Mouse (Mus musculus): ENCODE measurements around the gene Evx1. TPM values are rescaled to one million over a fixed set of nuclear protein-coding genes. Genes with fewer than 3 reads are reported as not detected.

The Evx1 gene
- not detected in 2 replicates for polyA plus RNA-seq (2012; rRNA removed)

DNA sequence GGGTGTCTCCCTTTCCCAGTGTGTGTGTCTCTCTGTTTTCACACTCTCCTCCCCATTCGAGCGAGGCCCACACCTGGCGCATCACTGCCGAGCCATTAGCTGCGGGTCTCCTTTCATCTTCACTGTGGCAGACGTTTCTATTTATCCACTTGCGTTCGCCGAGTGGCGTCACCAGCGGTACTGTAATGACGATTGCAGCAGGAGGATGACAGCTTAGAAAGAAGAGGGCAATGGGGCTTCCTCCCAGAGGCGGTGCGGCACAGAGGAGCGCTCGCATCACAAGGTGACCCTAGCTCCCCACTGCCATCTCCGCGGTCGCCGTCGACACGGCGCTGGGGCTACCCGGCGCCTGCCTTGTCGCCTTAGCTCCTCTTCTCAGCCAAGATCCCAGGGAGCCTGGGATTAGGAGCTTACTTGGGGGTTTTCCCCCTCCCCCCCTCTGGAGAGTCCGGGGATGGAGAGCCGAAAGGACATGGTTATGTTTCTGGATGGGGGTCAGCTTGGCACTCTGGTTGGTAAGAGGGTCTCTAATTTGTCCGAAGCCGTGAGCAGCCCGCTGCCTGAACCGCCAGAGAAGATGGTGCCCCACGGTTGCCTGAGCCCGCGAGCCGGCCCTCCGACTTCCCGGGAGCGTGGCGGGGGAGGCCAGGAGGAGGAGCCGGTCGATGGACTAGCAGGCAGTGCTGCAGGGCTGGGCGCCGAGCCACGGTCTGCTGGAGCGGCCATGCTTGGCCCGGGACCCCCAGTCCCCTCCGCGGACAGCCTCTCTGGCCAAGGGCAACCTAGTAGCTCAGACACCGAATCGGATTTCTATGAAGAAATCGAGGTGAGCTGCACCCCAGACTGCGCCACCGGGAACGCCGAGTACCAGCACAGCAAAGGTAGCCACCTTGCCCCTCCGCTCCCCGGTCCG lies at the start of gene Evx1:
Gene Evx1, plus strand, starts transcription at position 108 of the 913 bp plus-strand sequence.
- 4% methylated on average over 59 of the region's 59 CpGs for WGBS
- TF ChIP-seq POLR2A (IDR thresholded peaks at IDR 0.05; ENCODE audit: low read depth, low read length), result no peak
- TF ChIP-seq CTCF (conservative IDR thresholded peaks at IDR 0.05; ENCODE audit: insufficient read depth, insufficient read length, low read depth, low read length), result no peak
- peaks cover 9% of the 10 kb centered on the region for H3K27me3 ChIP-seq (replicated peaks; ENCODE audit: control insufficient read depth, insufficient read depth, low read length)
- no peak for DNase-seq
- H3K4me1 ChIP-seq (ENCODE audit: control insufficient read depth, insufficient read depth, low read length), result peaks cover 11% of the 10 kb centered on the region; the same call in 1 of the 2 replicates
- H3K36me3 ChIP-seq (ENCODE audit: control insufficient read depth, insufficient read depth, low read length), result no peaks in the 10 kb centered on the region
- H3K4me3 ChIP-seq (ENCODE audit: insufficient read depth, low read depth, low read length), result no peak within 1 kb of the TSS
- H3K27ac ChIP-seq (ENCODE audit: insufficient read depth, low read depth, low read length), result no peak within 1 kb of the TSS

DNA sequence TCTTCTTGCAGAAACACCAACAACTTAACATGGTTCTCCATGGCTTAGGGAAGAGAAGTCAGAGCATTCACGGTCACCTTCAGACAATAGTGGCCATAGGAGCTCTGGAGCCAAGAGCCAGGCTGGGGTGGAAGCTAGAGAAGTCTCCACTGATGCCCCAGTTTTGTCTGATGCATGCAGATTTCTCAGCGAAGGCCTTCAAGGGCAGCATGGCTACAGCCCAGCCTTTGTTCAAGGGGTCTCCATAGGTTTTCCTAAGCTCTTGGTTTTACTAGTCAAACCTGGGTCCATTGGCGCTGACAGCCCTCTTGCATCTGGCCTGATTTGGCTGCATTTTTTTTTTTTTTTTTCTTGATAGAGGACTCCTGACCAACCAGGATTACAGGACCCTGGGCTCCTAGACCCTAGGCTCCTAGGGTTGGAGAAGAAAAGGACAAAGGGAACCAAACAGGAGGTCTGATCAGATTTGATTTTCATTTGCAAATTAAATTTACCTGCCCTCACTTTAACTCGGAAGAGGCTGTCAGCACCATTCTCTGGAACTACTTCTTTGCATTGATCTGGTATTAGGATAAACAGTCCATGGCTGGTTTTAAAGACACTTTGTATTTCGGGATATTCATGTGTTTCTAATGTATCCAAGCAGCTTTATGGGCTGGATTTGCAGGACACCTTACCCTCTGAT lies 49.0 kb upstream of the Evx1 start:
- no peaks in the 10 kb centered on the region for H3K4me1 ChIP-seq (ENCODE audit: control insufficient read depth, insufficient read depth, low read length)
- no peak for DNase-seq
- WGBS, result 14% methylated on average over 5 of the region's 5 CpGs
- H3K27ac ChIP-seq (ENCODE audit: insufficient read depth, low read depth, low read length), result no peak overlapping the region
- H3K36me3 ChIP-seq (ENCODE audit: control insufficient read depth, insufficient read depth, low read length), result no peaks in the 10 kb centered on the region
- peaks cover 40% of the 10 kb centered on the region for H3K27me3 ChIP-seq (replicated peaks; ENCODE audit: control insufficient read depth, insufficient read depth, low read length)
- H3K4me3 ChIP-seq (ENCODE audit: insufficient read depth, low read depth, low read length), result no peak overlapping the region
- TF ChIP-seq POLR2A (IDR thresholded peaks at IDR 0.05; ENCODE audit: low read depth, low read length) (no peak), CTCF (conservative IDR thresholded peaks at IDR 0.05; ENCODE audit: insufficient read depth, insufficient read length, low read depth, low read length) (no peak)

DNA sequence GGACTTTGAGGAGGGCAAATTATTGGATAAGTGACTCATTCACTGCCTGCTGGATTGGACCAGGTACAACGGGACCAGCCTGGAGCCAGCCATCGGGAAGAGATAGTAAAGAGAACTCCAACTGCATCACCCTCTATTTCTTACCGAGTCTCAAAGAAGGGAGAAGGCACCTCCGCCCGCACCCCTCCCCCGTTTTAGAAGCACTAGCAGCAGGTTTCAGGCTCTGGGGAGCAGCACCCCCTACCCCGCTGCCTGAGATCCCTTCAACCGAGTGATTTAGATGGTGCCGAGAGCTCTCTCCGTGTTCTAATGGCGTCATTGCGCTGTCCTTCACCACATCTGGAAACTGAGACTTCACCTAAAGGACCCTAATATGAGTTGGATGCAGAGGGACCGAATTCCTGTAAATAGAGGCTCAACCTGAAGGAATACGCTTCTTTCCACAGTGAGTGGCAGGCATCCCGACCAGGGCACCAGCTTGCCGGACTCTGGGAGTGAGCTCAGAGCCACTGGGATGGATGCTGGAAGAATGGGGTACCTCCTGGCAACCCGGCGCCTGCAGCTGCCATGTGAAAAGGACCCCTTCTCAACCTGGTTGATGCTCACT lies 47.9 kb upstream of the Evx1 start:
- Histone ChIP-seq H3K36me3 (ENCODE audit: control insufficient read depth, insufficient read depth, low read length) (no peaks in the 10 kb centered on the region), H3K4me1 (ENCODE audit: control insufficient read depth, insufficient read depth, low read length) (no peaks in the 10 kb centered on the region), H3K4me3 (ENCODE audit: insufficient read depth, low read depth, low read length) (no peak overlapping the region), H3K27ac (ENCODE audit: insufficient read depth, low read depth, low read length) (no peak overlapping the region), H3K27me3 (replicated peaks; ENCODE audit: control insufficient read depth, insufficient read depth, low read length) (peaks cover 32% of the 10 kb centered on the region)
- 4% methylated on average over 18 of the region's 18 CpGs for WGBS
- TF ChIP-seq POLR2A (IDR thresholded peaks at IDR 0.05; ENCODE audit: low read depth, low read length) (no peak), CTCF (conservative IDR thresholded peaks at IDR 0.05; ENCODE audit: insufficient read depth, insufficient read length, low read depth, low read length) (no peak)
- DNase-seq, result no peak

DNA sequence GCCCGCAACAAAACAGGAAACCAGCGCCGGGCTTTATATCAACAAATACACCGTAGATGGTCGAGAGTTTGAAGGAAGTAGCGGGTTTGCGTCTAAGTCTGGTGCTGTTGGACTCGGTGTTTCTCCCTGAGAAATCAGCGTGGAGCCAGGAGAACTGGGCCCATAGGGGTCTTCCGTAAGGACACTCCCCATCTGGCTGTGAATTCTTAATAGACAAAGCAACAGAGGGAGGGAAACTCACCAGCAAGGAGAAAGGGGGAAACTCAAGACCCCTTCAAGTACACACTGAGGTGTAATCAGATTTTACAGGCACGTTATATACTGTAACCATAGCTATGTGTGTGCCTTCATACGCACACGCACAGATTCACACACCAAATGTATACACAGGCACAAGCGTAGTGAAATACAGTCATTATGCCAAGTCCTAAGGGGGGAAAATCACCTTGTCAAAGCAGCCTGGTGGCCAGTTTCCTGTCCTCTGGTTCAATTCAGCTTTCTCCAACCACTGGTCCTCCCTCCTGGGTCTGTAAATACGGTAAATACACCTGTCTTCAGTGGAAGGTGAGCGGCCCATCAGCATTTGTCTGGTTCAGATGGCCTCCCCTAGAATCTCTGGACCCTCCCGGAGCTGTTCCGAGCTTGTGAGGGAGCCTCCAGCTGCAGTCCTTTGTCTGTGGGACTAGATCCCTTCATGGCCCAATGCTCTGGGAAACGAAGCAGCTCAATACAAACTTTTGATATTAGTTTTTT lies 47.2 kb upstream of the Evx1 start:
- H3K27ac ChIP-seq (ENCODE audit: insufficient read depth, low read depth, low read length), result no peak overlapping the region
- peaks cover 26% of the 10 kb centered on the region for H3K27me3 ChIP-seq (replicated peaks; ENCODE audit: control insufficient read depth, insufficient read depth, low read length)
- no peak overlapping the region for H3K4me3 ChIP-seq (ENCODE audit: insufficient read depth, low read depth, low read length)
- 8% methylated on average over 19 of the region's 19 CpGs for WGBS
- H3K4me1 ChIP-seq (ENCODE audit: control insufficient read depth, insufficient read depth, low read length), result no peaks in the 10 kb centered on the region
- H3K36me3 ChIP-seq (ENCODE audit: control insufficient read depth, insufficient read depth, low read length), result no peaks in the 10 kb centered on the region
- TF ChIP-seq POLR2A (IDR thresholded peaks at IDR 0.05; ENCODE audit: low read depth, low read length) (no peak), CTCF (conservative IDR thresholded peaks at IDR 0.05; ENCODE audit: insufficient read depth, insufficient read length, low read depth, low read length) (no peak)
- DNase-seq, result peak; percentile 8

DNA sequence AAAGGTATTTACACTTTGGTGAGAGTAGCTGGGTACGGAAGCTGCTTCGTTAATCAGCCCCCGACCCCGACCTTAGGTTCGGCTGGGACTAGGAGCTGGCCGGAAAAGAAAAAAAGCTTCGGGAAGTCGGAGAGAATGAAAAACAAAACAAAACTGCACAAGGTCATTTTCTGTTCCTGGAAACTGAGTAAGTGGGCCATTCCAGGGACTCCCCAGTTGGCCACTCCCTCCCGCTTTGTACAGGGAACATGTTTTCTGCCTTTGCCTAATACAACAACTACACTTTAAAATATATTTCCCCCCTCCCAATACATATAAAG lies 46.7 kb upstream of the Evx1 start:
- Histone ChIP-seq H3K27ac (ENCODE audit: insufficient read depth, low read depth, low read length) (no peak overlapping the region), H3K4me1 (ENCODE audit: control insufficient read depth, insufficient read depth, low read length) (no peaks in the 10 kb centered on the region), H3K27me3 (replicated peaks; ENCODE audit: control insufficient read depth, insufficient read depth, low read length) (peaks cover 25% of the 10 kb centered on the region), H3K36me3 (ENCODE audit: control insufficient read depth, insufficient read depth, low read length) (no peaks in the 10 kb centered on the region), H3K4me3 (ENCODE audit: insufficient read depth, low read depth, low read length) (no peak overlapping the region)
- no peak for DNase-seq
- 11% methylated on average over 9 of the region's 9 CpGs for WGBS
- TF ChIP-seq POLR2A (IDR thresholded peaks at IDR 0.05; ENCODE audit: low read depth, low read length), result no peak
- no peak for TF ChIP-seq CTCF (conservative IDR thresholded peaks at IDR 0.05; ENCODE audit: insufficient read depth, insufficient read length, low read depth, low read length)

DNA sequence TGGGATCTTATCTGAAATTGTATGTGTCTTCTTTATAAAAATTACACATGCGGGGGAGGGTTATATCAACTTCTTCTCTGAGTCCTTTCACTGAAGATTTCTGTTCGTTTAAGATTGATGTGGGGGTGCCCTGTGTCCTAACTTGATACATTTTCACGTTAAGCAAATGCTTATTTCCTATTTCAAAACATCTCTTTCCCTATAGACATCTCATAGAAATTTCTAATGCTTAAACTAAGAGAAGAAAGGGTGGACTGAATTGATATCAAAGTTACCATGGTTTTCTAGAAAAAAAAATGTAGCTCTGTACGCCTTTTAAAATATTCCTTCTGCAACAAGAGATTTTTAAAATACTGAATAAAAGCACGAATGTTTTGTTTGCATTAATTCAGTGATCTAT lies 46.1 kb upstream of the Evx1 start:
- H3K4me3 ChIP-seq (ENCODE audit: insufficient read depth, low read depth, low read length), result no peak overlapping the region
- peaks cover 22% of the 10 kb centered on the region for H3K27me3 ChIP-seq (replicated peaks; ENCODE audit: control insufficient read depth, insufficient read depth, low read length)
- WGBS, result 27% methylated on average over 5 of the region's 5 CpGs
- TF ChIP-seq POLR2A (IDR thresholded peaks at IDR 0.05; ENCODE audit: low read depth, low read length) (no peak), CTCF (conservative IDR thresholded peaks at IDR 0.05; ENCODE audit: insufficient read depth, insufficient read length, low read depth, low read length) (no peak)
- H3K36me3 ChIP-seq (ENCODE audit: control insufficient read depth, insufficient read depth, low read length), result no peaks in the 10 kb centered on the region
- H3K4me1 ChIP-seq (ENCODE audit: control insufficient read depth, insufficient read depth, low read length), result no peaks in the 10 kb centered on the region
- DNase-seq, result no peak
- no peak overlapping the region for H3K27ac ChIP-seq (ENCODE audit: insufficient read depth, low read depth, low read length)

All from kidney, adult 2 months (tissue).